ENCODE assay signal across 32 mouse cellular contexts in the genomic region with DNA sequence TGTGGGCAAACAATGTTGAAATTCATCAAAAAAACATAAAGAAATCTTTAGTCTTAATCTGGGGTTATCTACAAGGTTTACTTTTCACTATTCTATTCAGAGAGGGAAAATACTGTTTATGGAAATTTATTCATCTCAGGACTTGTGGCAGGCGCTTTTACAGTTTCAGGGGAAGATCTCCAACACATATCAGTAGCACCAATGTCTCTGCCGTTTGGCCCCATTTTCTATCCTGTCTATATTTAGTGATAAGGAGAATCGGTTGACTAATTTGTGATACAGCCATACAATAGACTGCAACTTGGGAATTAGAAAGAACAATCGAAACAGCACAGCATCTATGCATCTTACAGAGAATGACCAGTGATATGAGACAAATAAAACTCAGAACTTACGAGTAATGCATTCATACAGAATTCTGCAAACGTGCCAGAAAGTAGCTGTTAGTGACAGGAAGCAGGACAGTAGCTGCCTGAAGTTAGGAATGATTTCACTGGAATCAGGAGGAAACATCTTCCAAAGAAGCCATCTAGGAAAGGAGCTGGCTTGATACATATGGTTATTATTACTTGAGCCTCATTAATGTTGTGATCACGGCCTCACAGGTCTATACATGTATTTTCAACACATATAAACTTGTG. TPM values are rescaled to one million over a fixed set of nuclear protein-coding genes. Genes with fewer than 3 reads are reported as not detected.
DNase-seq lines count a peak whose midpoint lies in the region; ATAC-seq and TF ChIP-seq lines count a peak whose summit lies in the region.
"Had no signal": no experiment of that assay in that cellular context is flagged by ENCODE, and none has a peak within 500 bp of the region (broad histone marks: within the 10 kb centered on the region; RNA-seq: fewer than 3 reads in every experiment).

No protein-coding gene starts in this region.

- no peaks in the 10 kb centered on the region for H3K79me2 ChIP-seq in CH12.LX (replicated peaks; ENCODE audit: control insufficient read depth, extremely low read depth, insufficient read depth, poor library complexity, severe bottlenecking)

- no peak overlapping the region for H3K9ac ChIP-seq in lung, embryonic 15.5 days
- no peak overlapping the region for H3K9ac ChIP-seq in midbrain, embryonic 11.5 days (ENCODE audit: low read length)
- H3K9ac ChIP-seq in midbrain, embryonic 15.5 days = no peak overlapping the region
- no peak overlapping the region for H3K9ac ChIP-seq in CH12.LX (ENCODE audit: insufficient read depth, low read depth)
- H3K9ac ChIP-seq: embryonic facial prominence, embryonic 13.5 days; forebrain, embryonic 12.5 days; forebrain, embryonic 15.5 days; heart, embryonic 13.5 days; hindbrain, embryonic 12.5 days had no signal

- no peak for TF ChIP-seq POLR2A in CH12.LX (IDR thresholded peaks at IDR 0.05; ENCODE audit: low read depth, low read length)

- H3K36me3 ChIP-seq in lung, embryonic 15.5 days = no peaks in the 10 kb centered on the region
- no peaks in the 10 kb centered on the region for H3K36me3 ChIP-seq in midbrain, embryonic 11.5 days (ENCODE audit: control insufficient read depth, insufficient read depth, low read length)
- H3K36me3 ChIP-seq in midbrain, embryonic 15.5 days (replicated peaks) = no peaks in the 10 kb centered on the region
- H3K36me3 ChIP-seq in CH12.LX (replicated peaks in 1 of 2; ENCODE audit: control insufficient read depth in 1 of 2, insufficient read depth in 1 of 2, low read length in 1 of 2) = no peaks in the 10 kb centered on the region
- H3K36me3 ChIP-seq: embryonic facial prominence, embryonic 10.5 days; embryonic facial prominence, embryonic 13.5 days; forebrain, embryonic 12.5 days; forebrain, embryonic 15.5 days; heart, embryonic 10.5 days; heart, embryonic 13.5 days; hindbrain, embryonic 12.5 days had no signal

- H3K27me3 ChIP-seq in lung, embryonic 15.5 days = no peaks in the 10 kb centered on the region
- no peaks in the 10 kb centered on the region for H3K27me3 ChIP-seq in midbrain, embryonic 11.5 days (ENCODE audit: control insufficient read depth, insufficient read depth, low read length)
- no peaks in the 10 kb centered on the region; the same call in 1 of the 2 replicates for H3K27me3 ChIP-seq in midbrain, embryonic 15.5 days (replicated peaks)
- H3K27me3 ChIP-seq in CH12.LX (replicated peaks) = no peaks in the 10 kb centered on the region
- H3K27me3 ChIP-seq: embryonic facial prominence, embryonic 13.5 days; forebrain, embryonic 15.5 days; heart, embryonic 13.5 days; hindbrain, embryonic 12.5 days had no signal

- peaks cover 3% of the 10 kb centered on the region; the same call in 1 of the 2 replicates for H3K4me1 ChIP-seq in lung, embryonic 15.5 days
- H3K4me1 ChIP-seq in midbrain, embryonic 11.5 days (ENCODE audit: control insufficient read depth, insufficient read depth, low read length) = peaks cover 6% of the 10 kb centered on the region; the same call in 1 of the 2 replicates
- peaks cover 7% of the 10 kb centered on the region; the same call in 1 of the 2 replicates for H3K4me1 ChIP-seq in midbrain, embryonic 15.5 days
- H3K4me1 ChIP-seq in CH12.LX (ENCODE audit: control insufficient read depth in 1 of 2, insufficient read depth in 2 of 2) = peaks cover 0 to 13% of the 10 kb centered on the region in 2 experiments; a peak in 3 of 4 replicates
- H3K4me1 ChIP-seq: embryonic facial prominence, embryonic 10.5 days; embryonic facial prominence, embryonic 13.5 days; forebrain, embryonic 15.5 days; heart, embryonic 10.5 days; heart, embryonic 13.5 days had no signal

- no peak overlapping the region for H3K27ac ChIP-seq in lung, embryonic 15.5 days
- H3K27ac ChIP-seq in midbrain, embryonic 11.5 days (ENCODE audit: low read depth, low read length) = no peak overlapping the region
- H3K27ac ChIP-seq in midbrain, embryonic 15.5 days = no peak overlapping the region
- no peak overlapping the region for H3K27ac ChIP-seq in CH12.LX (ENCODE audit: insufficient read depth, low read depth)
- H3K27ac ChIP-seq: embryonic facial prominence, embryonic 10.5 days; embryonic facial prominence, embryonic 13.5 days; forebrain, embryonic 12.5 days; forebrain, embryonic 15.5 days; heart, adult 2 months; heart, embryonic 10.5 days; heart, embryonic 13.5 days; hindbrain, embryonic 12.5 days had no signal

- no peak for DNase-seq in lung, adult 18-20 months
- peak; percentile 84 for DNase-seq in midbrain, embryonic 11.5 days (ENCODE audit: low spot score, missing footprints)
- DNase-seq in CH12.LX (ENCODE audit: extremely low read depth) = no peak
- DNase-seq in gastrocnemius, adult 8-10 months (ENCODE audit: low spot score in 2 of 2) = no peak
- DNase-seq: adrenal gland, adult 8-10 months; adrenal gland, postnatal 25 days; cerebellum, adult 11-12 months; cerebellum, adult 8-10 months; cerebellum, postnatal 10 days; cerebellum, postnatal 36 days; embryo, embryonic 11 days; gastrocnemius, postnatal 10 days; gastrocnemius, postnatal 36 days; heart, adult 2 months; heart, postnatal 14 days; heart, postnatal 4 days had no signal

- TF ChIP-seq CTCF in CH12.LX (conservative IDR thresholded peaks at IDR 0.05 in 1 of 2, IDR thresholded peaks at IDR 0.05 in 1 of 2; ENCODE audit: low read depth in 2 of 2, low read length in 2 of 2) = no peak

- dilution Hi-C loops in CH12.LX (cut with MboI; ENCODE audit: extremely low pct_ligation_motif_present, extremely low pct_unique_long_range_greater_than_20kb, low sequenced_read_pairs) = no loop called here

- WGBS in lung, embryonic 15.5 days = 36% methylated on average over 7 of the region's 7 CpGs
- 65% methylated on average over 7 of the region's 7 CpGs for whole genome bisulfite sequencing in midbrain, embryonic 11.5 days
- WGBS in midbrain, embryonic 15.5 days = 47% methylated on average over 7 of the region's 7 CpGs

- no peak overlapping the region for H3K4me3 ChIP-seq in lung, embryonic 15.5 days
- H3K4me3 ChIP-seq in midbrain, embryonic 11.5 days (ENCODE audit: low read depth, low read length) = no peak overlapping the region
- no peak overlapping the region for H3K4me3 ChIP-seq in midbrain, embryonic 15.5 days
- H3K4me3 ChIP-seq in CH12.LX (replicated peaks in 1 of 3; ENCODE audit: low read depth in 2 of 3, low read length in 2 of 3, poor library complexity in 1 of 3) = no peak overlapping the region
- H3K4me3 ChIP-seq: embryonic facial prominence, embryonic 10.5 days; embryonic facial prominence, embryonic 13.5 days; erythroblast, embryonic 14.5 days; forebrain, embryonic 12.5 days; forebrain, embryonic 15.5 days; heart, adult 2 months; heart, embryonic 10.5 days; heart, embryonic 13.5 days; hindbrain, embryonic 12.5 days had no signal

- TF ChIP-seq EP300 in CH12.LX (IDR thresholded peaks at IDR 0.05; ENCODE audit: low read length) = peak; percentile 77

- in situ Hi-C loops in CH12.LX (cut with MboI; ENCODE audit: low pct_ligation_motif_present, low pct_unique_long_range_greater_than_20kb, low sequenced_read_pairs) = no loop called here

- TF ChIP-seq RAD21 in CH12.LX (IDR thresholded peaks at IDR 0.05; ENCODE audit: low read depth, low read length) = no peak

- H3K4me2 ChIP-seq in lung, embryonic 15.5 days = no peak overlapping the region
- no peak overlapping the region; the same call in 1 of the 2 replicates for H3K4me2 ChIP-seq in midbrain, embryonic 11.5 days
- H3K4me2 ChIP-seq in midbrain, embryonic 15.5 days = no peak overlapping the region
- H3K4me2 ChIP-seq in CH12.LX (ENCODE audit: insufficient read depth, low read depth, poor library complexity, severe bottlenecking) = no peak overlapping the region
- H3K4me2 ChIP-seq: embryonic facial prominence, embryonic 13.5 days; forebrain, embryonic 12.5 days; forebrain, embryonic 15.5 days; heart, embryonic 13.5 days; hindbrain, embryonic 12.5 days had no signal

- no peaks in the 10 kb centered on the region for H3K9me3 ChIP-seq in lung, embryonic 15.5 days
- H3K9me3 ChIP-seq in midbrain, embryonic 11.5 days (ENCODE audit: control insufficient read depth, low read length) = no peaks in the 10 kb centered on the region
- H3K9me3 ChIP-seq in midbrain, embryonic 15.5 days = no peaks in the 10 kb centered on the region
- no peaks in the 10 kb centered on the region for H3K9me3 ChIP-seq in CH12.LX (replicated peaks; ENCODE audit: low read length)
- H3K9me3 ChIP-seq: embryonic facial prominence, embryonic 10.5 days; embryonic facial prominence, embryonic 13.5 days; forebrain, embryonic 12.5 days; forebrain, embryonic 15.5 days; heart, embryonic 10.5 days; heart, embryonic 13.5 days; hindbrain, embryonic 12.5 days had no signal

- peak; percentile 42 for ATAC-seq in lung, embryonic 15.5 days (ENCODE audit: borderline replicate concordance, extremely low read depth, low FRiP score, low TSS enrichment)
- ATAC-seq in midbrain, embryonic 11.5 days (ENCODE audit: low FRiP score) = no peak; the same call in 1 of the 2 replicates
- no peak for ATAC-seq in midbrain, embryonic 15.5 days (replicated peaks)
- ATAC-seq: activated CD4-positive, CD25-positive, alpha-beta regulatory T cell, adult 4 months; CD4-positive, CD25-positive, alpha-beta regulatory T cell, adult 4 months; forebrain, embryonic 15.5 days; hindbrain, embryonic 16.5 days had no signal

RNA-seq across cellular contexts. Expression of a gene that starts 10.0 kb away (rescaled TPM):
- 3.6 and 4.1 TPM in 2 replicates for polyA plus RNA-seq in lung, embryonic 15.5 days (2015; fragmentation: Nextera tagmentation; extraction: Ambion mirVana)
- polyA plus RNA-seq in midbrain, embryonic 11.5 days (2014; fragmentation: Nextera tagmentation; extraction: Ambion mirVana) = 2.3 and 2.9 TPM in 2 replicates
- polyA plus RNA-seq in midbrain, embryonic 15.5 days (2015; fragmentation: Nextera tagmentation; extraction: Ambion mirVana) = 1.8 and 2.2 TPM in 2 replicates
- 0.04 TPM in 1 of 2 replicates, not detected in the other for total RNA-seq in CH12.LX (2012; rRNA removed)
- 0.04 and 0.12 TPM in 2 replicates for total RNA-seq in CH12.LX (2014; rRNA removed)
- polyA plus RNA-seq in CH12.LX (2012; ENCODE audit: insufficient read length, low read depth) = 0.03 TPM in 2 replicates
- total RNA-seq in gastrocnemius, adult 8-10 months (2022) = 1 to 10 TPM in 3 of 4 experiments, under 1 TPM in 1; 0.61 to 1.4 (median 1.1) TPM
- total RNA-seq: granulocyte monocyte progenitor cell, adult 5-6 weeks had no signal

RNA-seq across cellular contexts. Expression of a gene that starts 16.8 kb away (rescaled TPM):
- polyA plus RNA-seq in lung, embryonic 15.5 days (2015; fragmentation: Nextera tagmentation; extraction: Ambion mirVana) = 0.04 and 0.05 TPM in 2 replicates
- polyA plus RNA-seq in midbrain, embryonic 11.5 days (2014; fragmentation: Nextera tagmentation; extraction: Ambion mirVana) = 1.0 and 1.4 TPM in 2 replicates
- 2.6 and 3.0 TPM in 2 replicates for polyA plus RNA-seq in midbrain, embryonic 15.5 days (2015; fragmentation: Nextera tagmentation; extraction: Ambion mirVana)
- total RNA-seq in CH12.LX (2012; rRNA removed) (not detected in 2 replicates), CH12.LX (2014; rRNA removed) (not detected in 2 replicates)
- polyA plus RNA-seq in CH12.LX (2012; ENCODE audit: insufficient read length, low read depth) = not detected in 2 replicates
- total RNA-seq in gastrocnemius, adult 8-10 months (2022) = not detected
- total RNA-seq: adrenal gland, postnatal 25 days; gastrocnemius, postnatal 36 days; granulocyte monocyte progenitor cell, adult 5-6 weeks had no signal
- polyA plus RNA-seq: activated CD4-positive, CD25-positive, alpha-beta regulatory T cell, adult 4 months; CD4-positive, CD25-positive, alpha-beta regulatory T cell, adult 4 months; erythroblast, embryonic 14.5 days had no signal

RNA-seq across cellular contexts. Expression of a gene that starts 54.0 kb away (rescaled TPM):
- polyA plus RNA-seq in lung, embryonic 15.5 days (2015; fragmentation: Nextera tagmentation; extraction: Ambion mirVana) = not detected in 2 replicates
- 0.08 and 0.22 TPM in 2 replicates for polyA plus RNA-seq in midbrain, embryonic 11.5 days (2014; fragmentation: Nextera tagmentation; extraction: Ambion mirVana)
- polyA plus RNA-seq in midbrain, embryonic 15.5 days (2015; fragmentation: Nextera tagmentation; extraction: Ambion mirVana) = 0.06 and 0.18 TPM in 2 replicates
- not detected in 2 replicates for total RNA-seq in CH12.LX (2012; rRNA removed)
- not detected in 2 replicates for total RNA-seq in CH12.LX (2014; rRNA removed)
- not detected in 2 replicates for polyA plus RNA-seq in CH12.LX (2012; ENCODE audit: insufficient read length, low read depth)
- not detected for total RNA-seq in gastrocnemius, adult 8-10 months (2022)
- total RNA-seq: adrenal gland, adult 8-10 months; adrenal gland, postnatal 25 days; gastrocnemius, postnatal 10 days; granulocyte monocyte progenitor cell, adult 5-6 weeks; heart, adult 2 months; heart, postnatal 14 days had no signal
- polyA plus RNA-seq: activated CD4-positive, CD25-positive, alpha-beta regulatory T cell, adult 4 months; C2C12; CD4-positive, CD25-positive, alpha-beta regulatory T cell, adult 4 months; erythroblast, embryonic 14.5 days; forebrain, embryonic 15.5 days; heart, adult 2 months; heart, embryonic 13.5 days; heart, embryonic 16.5 days had no signal
